ENCODE assay signal across 16 mouse cellular contexts in genomic region chr6:53462802-53463201, GRCm38 (mm10).
A peak's percentile ranks its signal among the peaks of the same experiment; 100 is the strongest.
DNase-seq lines count a peak whose midpoint lies in the region; ATAC-seq lines count a peak whose summit lies in the region.
"Had no signal": no experiment of that assay in that cellular context is flagged by ENCODE, and none has a peak within 500 bp of the region (broad histone marks: within the 10 kb centered on the region; RNA-seq: fewer than 3 reads in every experiment).

No protein-coding gene starts in this region.

- no peak overlapping the region for H3K9ac ChIP-seq in limb, embryonic 15.5 days
- H3K9ac ChIP-seq: hindbrain, embryonic 14.5 days had no signal

- peak overlapping the region; percentile 17; the same call in 1 of the 2 replicates for H3K4me2 ChIP-seq in limb, embryonic 15.5 days
- H3K4me2 ChIP-seq: hindbrain, embryonic 14.5 days; midbrain, embryonic 11.5 days had no signal

- intact Hi-C loops in left cerebral cortex, postnatal 4 days (cut with DNase I): no loop called here
- intact Hi-C loops in left cerebral cortex, postnatal 36 days (cut with DNase I): no loop called here

- peak overlapping the region; percentile 74 for H3K27ac ChIP-seq in limb, embryonic 15.5 days
- H3K27ac ChIP-seq: heart, embryonic 10.5 days; hindbrain, embryonic 14.5 days; kidney, postnatal 0 days had no signal

- H3K4me1 ChIP-seq in limb, embryonic 15.5 days: peaks cover 43% of the 10 kb centered on the region
- H3K4me1 ChIP-seq: heart, embryonic 10.5 days had no signal

- peak; percentile 11 for DNase-seq in cerebellum, adult 11-12 months
- DNase-seq in left cerebral cortex, postnatal 4 days: peak; percentile 83
- DNase-seq in left cerebral cortex, postnatal 36 days (ENCODE audit: low spot score in 2 of 2): no peak
- peak; percentile 45 to 53 for DNase-seq in cerebellum, postnatal 25 days
- DNase-seq in ovary, postnatal 36 days (ENCODE audit: low spot score): no peak
- DNase-seq in right cerebral cortex, postnatal 25 days: no peak
- DNase-seq: adrenal gland, adult 2 months; right cerebral cortex, postnatal 4 days; thymus, postnatal 4 days had no signal

- 37% methylated on average over 7 of the region's 7 CpGs for WGBS in limb, embryonic 15.5 days

- ATAC-seq in cerebellum, adult (ENCODE audit: insufficient number of reproducible peaks, low FRiP score, low TSS enrichment): no peak
- ATAC-seq in limb, embryonic 15.5 days (ENCODE audit: insufficient number of reproducible peaks, low FRiP score, low TSS enrichment, low read depth): no peak
- ATAC-seq: intestine, postnatal 0 days had no signal

- no peaks in the 10 kb centered on the region for H3K27me3 ChIP-seq in limb, embryonic 15.5 days

- H3K9me3 ChIP-seq in limb, embryonic 15.5 days: no peaks in the 10 kb centered on the region
- H3K9me3 ChIP-seq: heart, embryonic 10.5 days had no signal

- H3K36me3 ChIP-seq in limb, embryonic 15.5 days: no peaks in the 10 kb centered on the region
- H3K36me3 ChIP-seq: heart, embryonic 10.5 days had no signal

- no peak overlapping the region for H3K4me3 ChIP-seq in limb, embryonic 15.5 days
- H3K4me3 ChIP-seq: heart, embryonic 10.5 days had no signal

Comparison
In these comparisons a context has a peak if more than half of its experiments do, and no peak if none do; other contexts are left out.
1. DNase-seq: peak in cerebellum, adult 11-12 months (single experiment), left cerebral cortex, postnatal 4 days (single experiment) and cerebellum, postnatal 25 days (2 of 2); none in left cerebral cortex, postnatal 36 days (0 of 2), ovary, postnatal 36 days (single experiment) and right cerebral cortex, postnatal 25 days (single experiment).